29 mouse cellular contexts compared by ENCODE assay signal in genomic region chr7:122952066-122952465, GRCm38 (mm10). TPM values are rescaled to one million over a fixed set of nuclear protein-coding genes. Genes with fewer than 3 reads are reported as not detected.
DNase-seq lines count a peak whose midpoint lies in the region; ATAC-seq lines count a peak whose summit lies in the region.
"Had no signal": no experiment of that assay in that cellular context is flagged by ENCODE, and none has a peak within 500 bp of the region (broad histone marks: within the 10 kb centered on the region; RNA-seq: fewer than 3 reads in every experiment).

No protein-coding gene starts in this region.

- 0 out of 2 replicates have a peak overlapping the region, but pooled peaks have one; percentile 35 for H3K9ac ChIP-seq in limb, embryonic 13.5 days
- H3K9ac ChIP-seq: embryonic facial prominence, embryonic 15.5 days; forebrain, embryonic 12.5 days; heart, embryonic 13.5 days; hindbrain, embryonic 14.5 days; liver, embryonic 12.5 days; liver, postnatal 0 days; midbrain, embryonic 13.5 days; neural tube, embryonic 13.5 days had no signal

- H3K4me2 ChIP-seq in limb, embryonic 13.5 days (replicated peaks): no peak overlapping the region
- H3K4me2 ChIP-seq: embryonic facial prominence, embryonic 15.5 days; forebrain, embryonic 12.5 days; heart, embryonic 13.5 days; hindbrain, embryonic 14.5 days; liver, embryonic 12.5 days; midbrain, embryonic 13.5 days; neural tube, embryonic 13.5 days had no signal

- H3K9me3 ChIP-seq in limb, embryonic 13.5 days: no peaks in the 10 kb centered on the region
- H3K9me3 ChIP-seq in limb, embryonic 10.5 days (replicated peaks): no peaks in the 10 kb centered on the region
- H3K9me3 ChIP-seq: embryonic facial prominence, embryonic 10.5 days; embryonic facial prominence, embryonic 15.5 days; forebrain, embryonic 12.5 days; heart, embryonic 13.5 days; liver, embryonic 12.5 days; midbrain, embryonic 13.5 days; neural tube, embryonic 13.5 days had no signal

- peak; percentile 25 to 39 for DNase-seq in cerebellum, postnatal 10 days
- DNase-seq in cerebellum, adult 11 months: no peak
- DNase-seq in limb, embryonic 10.5 days (ENCODE audit: low spot score): no peak
- peak; percentile 33 for DNase-seq in adrenal gland, postnatal 14 days
- DNase-seq in brain, adult 2 months (ENCODE audit: low read depth, low spot score): peak; percentile 7
- no peak for DNase-seq in lung, postnatal 4 days
- DNase-seq: B cell, adult 2 months; cerebellum, adult 9-10 months; gastrocnemius, postnatal 10 days; heart, postnatal 10 days; kidney, adult 9 months; kidney, postnatal 10 days; liver, postnatal 0 days; right cerebral cortex, postnatal 4 days; thymus, adult 18-20 months; thymus, postnatal 25 days had no signal

- 51% methylated on average over 6 of the region's 6 CpGs for WGBS in limb, embryonic 13.5 days
- WGBS in limb, embryonic 10.5 days: 77% methylated on average over 6 of the region's 6 CpGs

- H3K36me3 ChIP-seq in limb, embryonic 13.5 days: no peaks in the 10 kb centered on the region
- H3K36me3 ChIP-seq in limb, embryonic 10.5 days: no peaks in the 10 kb centered on the region
- H3K36me3 ChIP-seq: embryonic facial prominence, embryonic 10.5 days; embryonic facial prominence, embryonic 15.5 days; forebrain, embryonic 12.5 days; heart, embryonic 13.5 days; liver, embryonic 12.5 days; midbrain, embryonic 13.5 days; neural tube, embryonic 13.5 days had no signal

- H3K4me3 ChIP-seq in limb, embryonic 13.5 days: no peak overlapping the region
- no peak overlapping the region for H3K4me3 ChIP-seq in limb, embryonic 10.5 days
- H3K4me3 ChIP-seq: embryonic facial prominence, embryonic 10.5 days; embryonic facial prominence, embryonic 15.5 days; forebrain, embryonic 12.5 days; heart, embryonic 13.5 days; liver, embryonic 12.5 days; midbrain, embryonic 13.5 days; neural tube, embryonic 13.5 days had no signal

- H3K4me1 ChIP-seq in limb, embryonic 13.5 days: peaks cover 3% of the 10 kb centered on the region; the same call in 1 of the 2 replicates
- H3K4me1 ChIP-seq in limb, embryonic 10.5 days: no peaks in the 10 kb centered on the region
- H3K4me1 ChIP-seq: embryonic facial prominence, embryonic 15.5 days; forebrain, embryonic 12.5 days; heart, embryonic 13.5 days; midbrain, embryonic 13.5 days; neural tube, embryonic 13.5 days had no signal

- no peaks in the 10 kb centered on the region for H3K27me3 ChIP-seq in limb, embryonic 13.5 days
- H3K27me3 ChIP-seq in limb, embryonic 10.5 days (ENCODE audit: low read depth, poor library complexity, severe bottlenecking): no peaks in the 10 kb centered on the region
- H3K27me3 ChIP-seq: embryonic facial prominence, embryonic 15.5 days; forebrain, embryonic 12.5 days; heart, embryonic 13.5 days; liver, embryonic 12.5 days; midbrain, embryonic 13.5 days; neural tube, embryonic 13.5 days had no signal

- no peak for ATAC-seq in limb, embryonic 13.5 days (ENCODE audit: low FRiP score, low read depth)
- ATAC-seq: intestine, postnatal 0 days; liver, embryonic 12.5 days; liver, postnatal 0 days; lung, postnatal 0 days; midbrain, embryonic 13.5 days had no signal

- H3K27ac ChIP-seq in limb, embryonic 13.5 days: no peak overlapping the region
- H3K27ac ChIP-seq in limb, embryonic 10.5 days: no peak overlapping the region
- H3K27ac ChIP-seq: embryonic facial prominence, embryonic 10.5 days; embryonic facial prominence, embryonic 15.5 days; forebrain, embryonic 12.5 days; heart, embryonic 13.5 days; hindbrain, embryonic 14.5 days; liver, embryonic 12.5 days; macrophage; midbrain, embryonic 13.5 days; neural tube, embryonic 13.5 days; stomach, postnatal 0 days had no signal

RNA-seq across cellular contexts. Expression of gene Rbbp6, which starts 13.4 kb away (rescaled TPM):
- polyA plus RNA-seq in limb, embryonic 13.5 days (2015; fragmentation: Nextera tagmentation; extraction: Ambion mirVana): 34.0 and 38.0 TPM in 2 replicates
- polyA plus RNA-seq in limb, embryonic 10.5 days (2016; fragmentation: Nextera tagmentation; extraction: Ambion mirVana): 27.5 and 28.9 TPM in 2 replicates
- 55.2 and 58.2 TPM in 2 replicates for total RNA-seq in adrenal gland, postnatal 14 days (2021)

Comparison
In these comparisons a context has a peak if more than half of its experiments do, and no peak if none do; other contexts are left out.
1. DNase-seq: peak in cerebellum, postnatal 10 days (2 of 2), adrenal gland, postnatal 14 days (single experiment) and brain, adult 2 months (single experiment); none in cerebellum, adult 11 months (single experiment), limb, embryonic 10.5 days (single experiment) and lung, postnatal 4 days (0 of 2).